Mouse (Mus musculus): Measurements from ENCODE around the gene Mafk. TPM values are rescaled to one million over a fixed set of nuclear protein-coding genes. Genes with fewer than 3 reads are reported as not detected.

Gene Mafk
- polyA plus RNA-seq, 1 experiment: 15.6 TPM

DNA sequence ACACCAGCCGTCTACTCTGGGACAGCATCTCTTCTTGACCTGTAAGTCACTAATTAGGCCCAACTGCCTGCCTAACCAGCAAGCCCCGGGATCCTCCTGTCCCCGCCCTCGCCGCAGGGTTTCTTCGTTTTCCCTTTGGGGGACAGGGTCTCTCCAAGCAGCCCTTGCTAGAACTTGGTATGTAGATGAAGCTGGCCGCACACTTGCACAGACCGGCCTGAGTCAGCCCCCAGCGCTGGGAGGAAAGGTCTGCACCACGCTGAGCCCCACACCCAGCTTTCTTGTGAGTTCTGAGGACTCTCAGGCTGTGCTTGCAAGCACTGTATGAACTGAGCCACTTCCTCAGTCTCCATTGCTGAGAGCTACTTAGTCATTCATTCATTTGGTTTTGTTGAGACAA lies 33.2 kb downstream of the Mafk start:
- no peak overlapping the region for H3K27ac ChIP-seq (ENCODE audit: insufficient read depth, low read length)
- H3K36me3 ChIP-seq (ENCODE audit: control insufficient read depth, insufficient read depth, low read length, poor library complexity, severe bottlenecking): no peaks in the 10 kb centered on the region; the same call in 1 of the 2 replicates
- H3K9me3 ChIP-seq (replicated peaks; ENCODE audit: control insufficient read depth, insufficient read depth, low read length, poor library complexity, severe bottlenecking): no peaks in the 10 kb centered on the region
- no peak overlapping the region for H3K4me3 ChIP-seq (ENCODE audit: low read depth, low read length)
- no peak overlapping the region for H3K9ac ChIP-seq (ENCODE audit: low read depth, poor library complexity, severe bottlenecking)
- TF ChIP-seq EP300 (IDR thresholded peaks at IDR 0.05; ENCODE audit: insufficient read depth, low read depth, low read length) (no peak), POLR2A (IDR thresholded peaks at IDR 0.05; ENCODE audit: insufficient read depth, low read length) (no peak), CTCF (IDR thresholded peaks at IDR 0.05; ENCODE audit: low read depth, low read length) (no peak)
- H3K4me1 ChIP-seq (ENCODE audit: control insufficient read depth, insufficient read depth, low read length): no peaks in the 10 kb centered on the region
- no peaks in the 10 kb centered on the region for H3K27me3 ChIP-seq (ENCODE audit: control insufficient read depth, insufficient read depth, low read length, poor library complexity, severe bottlenecking)

DNA sequence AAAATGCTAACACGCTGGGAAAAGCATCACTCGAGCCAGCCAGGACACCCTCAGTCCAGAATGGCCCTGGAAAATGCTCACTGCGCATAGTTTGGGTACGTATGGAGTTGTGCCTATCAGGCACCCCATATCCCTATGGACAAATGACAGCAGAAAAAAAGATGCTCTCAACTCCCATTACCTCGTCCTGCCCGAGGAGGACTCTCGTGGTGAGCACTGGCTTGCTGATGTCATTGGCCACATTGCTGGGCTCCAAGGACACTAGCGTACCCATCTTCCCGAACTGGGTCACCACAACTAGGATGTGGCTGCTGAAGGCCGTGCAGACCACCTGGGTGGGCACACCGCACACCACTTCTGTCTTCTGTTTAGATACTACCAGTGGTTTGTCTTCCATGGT lies 34.6 kb downstream of the Mafk start:
- Histone ChIP-seq H3K9ac (ENCODE audit: low read depth, poor library complexity, severe bottlenecking) (peak overlapping the region; percentile 51), H3K27ac (ENCODE audit: insufficient read depth, low read length) (no peak overlapping the region), H3K9me3 (replicated peaks; ENCODE audit: control insufficient read depth, insufficient read depth, low read length, poor library complexity, severe bottlenecking) (no peaks in the 10 kb centered on the region), H3K4me3 (ENCODE audit: low read depth, low read length) (peak overlapping the region; percentile 92), H3K36me3 (ENCODE audit: control insufficient read depth, insufficient read depth, low read length, poor library complexity, severe bottlenecking) (no peaks in the 10 kb centered on the region; the same call in 1 of the 2 replicates), H3K27me3 (ENCODE audit: control insufficient read depth, insufficient read depth, low read length, poor library complexity, severe bottlenecking) (no peaks in the 10 kb centered on the region), H3K4me1 (ENCODE audit: control insufficient read depth, insufficient read depth, low read length) (no peaks in the 10 kb centered on the region)
- TF ChIP-seq POLR2A (IDR thresholded peaks at IDR 0.05; ENCODE audit: insufficient read depth, low read length): no peak
- TF ChIP-seq CTCF (IDR thresholded peaks at IDR 0.05; ENCODE audit: low read depth, low read length): no peak
- TF ChIP-seq EP300 (IDR thresholded peaks at IDR 0.05; ENCODE audit: insufficient read depth, low read depth, low read length): no peak

DNA sequence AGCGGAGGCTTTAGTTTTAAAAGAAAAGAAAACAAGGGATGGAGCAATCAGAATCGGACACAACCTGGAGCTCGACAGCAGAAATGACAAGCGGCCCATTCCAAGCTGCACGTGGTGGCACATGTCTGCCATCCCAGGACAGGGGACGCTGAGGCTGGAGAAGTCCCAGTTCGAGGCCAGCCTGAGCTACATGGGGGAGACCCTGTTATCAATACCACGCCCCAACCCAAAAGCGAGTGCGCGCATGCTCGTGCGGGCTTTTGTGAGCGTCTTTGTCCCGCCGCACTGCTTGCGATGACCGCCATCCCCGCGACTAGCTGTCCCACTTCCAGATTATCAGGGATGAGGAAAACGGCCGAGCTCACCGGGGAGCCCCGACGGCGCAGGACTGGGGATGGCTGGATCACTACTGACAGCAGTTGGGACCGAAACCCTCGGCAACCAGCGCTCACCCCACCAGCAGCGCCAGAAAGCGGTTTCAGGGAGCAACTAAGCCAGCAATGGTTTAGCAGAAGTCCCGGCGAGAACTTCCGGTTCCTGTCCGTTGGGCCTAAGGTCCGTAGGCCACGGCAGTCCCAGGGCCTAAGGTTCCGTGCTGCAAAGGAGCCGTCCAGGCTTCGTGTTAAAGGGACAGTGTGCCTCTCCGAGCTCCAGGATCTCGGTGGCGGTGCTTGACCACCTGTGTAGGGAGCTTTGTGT lies 35.2 kb downstream of the Mafk start, which contains the start of the genes Gm26938 and Psmg3:
TSS of gene Gm26938 (minus strand) at position 51 of the 699 bp plus-strand sequence.
TSS of gene Psmg3 (minus strand) at position 529 of the 699 bp plus-strand sequence.
- H3K36me3 ChIP-seq (ENCODE audit: control insufficient read depth, insufficient read depth, low read length, poor library complexity, severe bottlenecking): no peaks in the 10 kb centered on the region; the same call in 1 of the 2 replicates
- H3K4me1 ChIP-seq (ENCODE audit: control insufficient read depth, insufficient read depth, low read length): no peaks in the 10 kb centered on the region
- H3K9me3 ChIP-seq (replicated peaks; ENCODE audit: control insufficient read depth, insufficient read depth, low read length, poor library complexity, severe bottlenecking): no peaks in the 10 kb centered on the region
- H3K9ac ChIP-seq (ENCODE audit: low read depth, poor library complexity, severe bottlenecking): peak within 1 kb of the TSS; percentile 51
- H3K27me3 ChIP-seq (ENCODE audit: control insufficient read depth, insufficient read depth, low read length, poor library complexity, severe bottlenecking): no peaks in the 10 kb centered on the region
- no peak for TF ChIP-seq CTCF (IDR thresholded peaks at IDR 0.05; ENCODE audit: low read depth, low read length)
- TF ChIP-seq EP300 (IDR thresholded peaks at IDR 0.05; ENCODE audit: insufficient read depth, low read depth, low read length): peak; percentile 71; the same call in 1 of the 2 replicates
- peak; percentile 12 for TF ChIP-seq POLR2A (IDR thresholded peaks at IDR 0.05; ENCODE audit: insufficient read depth, low read length)
- H3K4me3 ChIP-seq (ENCODE audit: low read depth, low read length): peak within 1 kb of the TSS; percentile 92
- no peak within 1 kb of the TSS for H3K27ac ChIP-seq (ENCODE audit: insufficient read depth, low read length)

DNA sequence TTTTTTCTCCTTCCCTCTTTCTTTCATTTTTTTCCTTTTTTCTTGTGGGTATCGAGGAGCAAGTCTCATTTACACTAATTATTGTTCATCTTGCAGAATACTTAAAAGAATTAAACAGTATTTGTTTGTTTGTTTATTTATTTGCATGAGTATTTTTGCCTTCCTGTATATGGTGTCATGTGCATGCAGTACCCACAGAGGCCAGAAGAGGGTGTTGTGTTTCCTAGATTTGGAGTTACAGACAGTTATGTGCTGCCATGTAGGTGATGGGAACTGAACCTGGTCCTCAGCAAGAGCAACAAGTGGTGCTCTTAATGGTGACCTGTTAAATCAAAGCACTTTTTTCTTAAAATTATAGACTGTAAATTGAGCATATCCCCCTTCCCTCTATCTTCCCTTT lies 36.3 kb downstream of the Mafk start:
- H3K9ac ChIP-seq (ENCODE audit: low read depth, poor library complexity, severe bottlenecking): no peak overlapping the region
- H3K4me3 ChIP-seq (ENCODE audit: low read depth, low read length): no peak overlapping the region
- H3K27me3 ChIP-seq (ENCODE audit: control insufficient read depth, insufficient read depth, low read length, poor library complexity, severe bottlenecking): no peaks in the 10 kb centered on the region
- no peaks in the 10 kb centered on the region for H3K36me3 ChIP-seq (ENCODE audit: control insufficient read depth, insufficient read depth, low read length, poor library complexity, severe bottlenecking)
- H3K4me1 ChIP-seq (ENCODE audit: control insufficient read depth, insufficient read depth, low read length): no peaks in the 10 kb centered on the region
- H3K27ac ChIP-seq (ENCODE audit: insufficient read depth, low read length): no peak overlapping the region
- TF ChIP-seq CTCF (IDR thresholded peaks at IDR 0.05; ENCODE audit: low read depth, low read length) (no peak), EP300 (IDR thresholded peaks at IDR 0.05; ENCODE audit: insufficient read depth, low read depth, low read length) (no peak), POLR2A (IDR thresholded peaks at IDR 0.05; ENCODE audit: insufficient read depth, low read length) (no peak)
- H3K9me3 ChIP-seq (replicated peaks; ENCODE audit: control insufficient read depth, insufficient read depth, low read length, poor library complexity, severe bottlenecking): no peaks in the 10 kb centered on the region

DNA sequence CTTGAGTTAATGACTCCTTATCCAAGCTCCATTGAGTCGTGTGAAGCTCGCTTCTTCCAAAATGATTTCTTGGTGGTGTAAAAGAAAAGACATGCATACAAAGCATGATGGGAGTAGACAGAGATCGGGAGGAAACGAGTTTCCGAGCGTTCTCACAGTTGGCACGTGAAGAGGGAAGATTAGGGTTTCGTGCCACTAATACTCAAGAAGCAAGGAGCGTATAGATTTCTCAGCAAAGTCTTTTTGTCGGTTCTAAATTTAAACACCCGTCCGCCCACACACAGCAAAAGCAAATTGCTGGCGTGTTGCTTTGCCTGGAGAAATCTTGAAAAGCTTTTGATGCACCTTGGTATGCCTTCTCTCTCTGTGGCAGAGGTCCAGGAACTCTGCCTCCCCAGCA lies 38.1 kb downstream of the Mafk start:
- H3K9me3 ChIP-seq (replicated peaks; ENCODE audit: control insufficient read depth, insufficient read depth, low read length, poor library complexity, severe bottlenecking): no peaks in the 10 kb centered on the region
- no peak overlapping the region for H3K4me3 ChIP-seq (ENCODE audit: low read depth, low read length)
- H3K9ac ChIP-seq (ENCODE audit: low read depth, poor library complexity, severe bottlenecking): no peak overlapping the region
- TF ChIP-seq CTCF (IDR thresholded peaks at IDR 0.05; ENCODE audit: low read depth, low read length) (no peak), POLR2A (IDR thresholded peaks at IDR 0.05; ENCODE audit: insufficient read depth, low read length) (no peak), EP300 (IDR thresholded peaks at IDR 0.05; ENCODE audit: insufficient read depth, low read depth, low read length) (no peak)
- no peaks in the 10 kb centered on the region for H3K4me1 ChIP-seq (ENCODE audit: control insufficient read depth, insufficient read depth, low read length)
- no peaks in the 10 kb centered on the region for H3K27me3 ChIP-seq (ENCODE audit: control insufficient read depth, insufficient read depth, low read length, poor library complexity, severe bottlenecking)
- no peaks in the 10 kb centered on the region for H3K36me3 ChIP-seq (ENCODE audit: control insufficient read depth, insufficient read depth, low read length, poor library complexity, severe bottlenecking)
- H3K27ac ChIP-seq (ENCODE audit: insufficient read depth, low read length): no peak overlapping the region

DNA sequence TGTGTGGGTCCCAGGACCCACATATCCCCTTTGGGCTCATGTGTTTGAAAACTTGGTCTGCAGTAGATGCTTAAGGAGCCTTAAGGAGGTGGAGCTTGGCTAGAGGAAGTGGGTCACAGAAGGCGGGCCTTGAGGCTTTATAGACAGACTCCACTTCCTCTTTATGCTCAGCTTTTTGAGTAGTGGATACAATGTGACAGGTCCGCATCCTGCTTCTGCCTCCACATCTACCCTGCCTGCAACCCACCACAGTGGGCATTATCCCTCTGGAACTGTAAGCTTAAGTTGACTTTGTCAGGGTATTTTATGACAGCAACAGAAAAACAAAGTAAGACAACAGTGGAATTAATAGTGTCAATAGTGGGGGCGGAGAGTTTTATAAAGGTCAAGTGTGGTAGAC lies 39.4 kb downstream of the Mafk start:
- Histone ChIP-seq H3K9ac (ENCODE audit: low read depth, poor library complexity, severe bottlenecking) (no peak overlapping the region), H3K27me3 (ENCODE audit: control insufficient read depth, insufficient read depth, low read length, poor library complexity, severe bottlenecking) (no peaks in the 10 kb centered on the region), H3K36me3 (ENCODE audit: control insufficient read depth, insufficient read depth, low read length, poor library complexity, severe bottlenecking) (no peaks in the 10 kb centered on the region), H3K4me3 (ENCODE audit: low read depth, low read length) (no peak overlapping the region; the same call in 1 of the 2 replicates), H3K27ac (ENCODE audit: insufficient read depth, low read length) (no peak overlapping the region), H3K9me3 (replicated peaks; ENCODE audit: control insufficient read depth, insufficient read depth, low read length, poor library complexity, severe bottlenecking) (no peaks in the 10 kb centered on the region), H3K4me1 (ENCODE audit: control insufficient read depth, insufficient read depth, low read length) (no peaks in the 10 kb centered on the region)
- TF ChIP-seq POLR2A (IDR thresholded peaks at IDR 0.05; ENCODE audit: insufficient read depth, low read length) (no peak), EP300 (IDR thresholded peaks at IDR 0.05; ENCODE audit: insufficient read depth, low read depth, low read length) (no peak), CTCF (IDR thresholded peaks at IDR 0.05; ENCODE audit: low read depth, low read length) (no peak)
